Mouse (Mus musculus): ENCODE measurements at regions not wholly inside any gene's neighbourhood (a gene's known extent, or its start where the extent isn't known, plus 50 kb on each side); places are given as distances from the start of the nearest gene placed in this dataset.

- Histone ChIP-seq H3K27me3 (peaks cover 62% of the 10 kb centered on the region), H3K9ac (no peak overlapping the region), H3K4me3 (replicated peaks) (no peak overlapping the region), H3K36me3 (replicated peaks) (no peaks in the 10 kb centered on the region), H3K27ac (no peak overlapping the region), H3K4me1 (peaks cover 24% of the 10 kb centered on the region), H3K4me2 (0 out of 2 replicates have a peak overlapping the region, but pooled peaks have one; percentile 15), H3K9me3 (no peaks in the 10 kb centered on the region)
- no peak for ATAC-seq (ENCODE audit: low FRiP score)
- 19% methylated on average over 3 of the region's 3 CpGs for WGBS
These were observed 361.8 kb downstream of the Bcor start for GRCm38 (mm10) chrX:11798326-11798725.

- Histone ChIP-seq H3K27ac (no peak overlapping the region), H3K4me3 (replicated peaks) (no peak overlapping the region), H3K4me2 (no peak overlapping the region), H3K9me3 (no peaks in the 10 kb centered on the region), H3K9ac (no peak overlapping the region), H3K36me3 (replicated peaks) (no peaks in the 10 kb centered on the region), H3K4me1 (peaks cover 28% of the 10 kb centered on the region), H3K27me3 (peaks cover 80% of the 10 kb centered on the region)
- peak; percentile 15; the same call in 1 of the 2 replicates for ATAC-seq (ENCODE audit: low FRiP score)
- 78% methylated on average over 16 of the region's 16 CpGs for WGBS
These were observed 359.7 kb downstream of the Bcor start for GRCm38 (mm10) chrX:11800400-11800941.

- Histone ChIP-seq H3K4me1 (peaks cover 28% of the 10 kb centered on the region), H3K27me3 (peaks cover 80% of the 10 kb centered on the region), H3K9ac (no peak overlapping the region), H3K4me3 (replicated peaks) (no peak overlapping the region), H3K36me3 (replicated peaks) (no peaks in the 10 kb centered on the region), H3K4me2 (no peak overlapping the region), H3K27ac (no peak overlapping the region), H3K9me3 (no peaks in the 10 kb centered on the region)
- ATAC-seq (ENCODE audit: low FRiP score), result no peak
- 52% methylated on average over 3 of the region's 3 CpGs for WGBS
These were observed 358.9 kb downstream of the Bcor start for GRCm38 (mm10) chrX:11801208-11801607.

GRCm38 (mm10) chrX:11801621-11802020, 358.5 kb downstream of the Bcor start:
- Histone ChIP-seq H3K36me3 (replicated peaks) (no peaks in the 10 kb centered on the region), H3K9me3 (no peaks in the 10 kb centered on the region), H3K4me1 (peaks cover 32% of the 10 kb centered on the region), H3K4me3 (replicated peaks) (no peak overlapping the region), H3K27ac (no peak overlapping the region), H3K4me2 (no peak overlapping the region), H3K27me3 (peaks cover 80% of the 10 kb centered on the region), H3K9ac (no peak overlapping the region)
- ATAC-seq (ENCODE audit: low FRiP score), result peak; percentile 21; the same call in 1 of the 2 replicates
- WGBS, result 59% methylated on average over 12 of the region's 12 CpGs

GRCm38 (mm10) chrX:11802074-11802899, 357.9 kb downstream of the Bcor start:
- no peak overlapping the region for H3K9ac ChIP-seq
- no peaks in the 10 kb centered on the region for H3K9me3 ChIP-seq
- peaks cover 37% of the 10 kb centered on the region for H3K4me1 ChIP-seq
- H3K27ac ChIP-seq, result no peak overlapping the region
- peaks cover 80% of the 10 kb centered on the region for H3K27me3 ChIP-seq
- no peak for ATAC-seq (ENCODE audit: low FRiP score)
- 45% methylated on average over 8 of the region's 8 CpGs for WGBS
- H3K4me2 ChIP-seq, result no peak overlapping the region
- no peaks in the 10 kb centered on the region for H3K36me3 ChIP-seq (replicated peaks)
- H3K4me3 ChIP-seq (replicated peaks), result no peak overlapping the region

GRCm38 (mm10) chrX:11803239-11803638, 356.9 kb downstream of the Bcor start:
- Histone ChIP-seq H3K36me3 (replicated peaks) (no peaks in the 10 kb centered on the region), H3K4me3 (replicated peaks) (no peak overlapping the region), H3K9ac (no peak overlapping the region), H3K27me3 (peaks cover 85% of the 10 kb centered on the region), H3K9me3 (no peaks in the 10 kb centered on the region), H3K27ac (no peak overlapping the region), H3K4me1 (peaks cover 33% of the 10 kb centered on the region), H3K4me2 (no peak overlapping the region)
- ATAC-seq (ENCODE audit: low FRiP score), result no peak
- 10% methylated on average over 9 of the region's 9 CpGs for WGBS

GRCm38 (mm10) chrX:11806896-11807252, 353.3 kb downstream of the Bcor start:
- H3K9ac ChIP-seq, result peak overlapping the region; percentile 45; the same call in 1 of the 2 replicates
- H3K4me1 ChIP-seq, result peaks cover 31% of the 10 kb centered on the region
- no peaks in the 10 kb centered on the region for H3K36me3 ChIP-seq (replicated peaks)
- ATAC-seq (ENCODE audit: low FRiP score), result no peak; the same call in 1 of the 2 replicates
- peaks cover 91% of the 10 kb centered on the region for H3K27me3 ChIP-seq
- H3K9me3 ChIP-seq, result no peaks in the 10 kb centered on the region
- peak overlapping the region; percentile 78 for H3K27ac ChIP-seq
- H3K4me2 ChIP-seq, result peak overlapping the region; percentile 61
- peak overlapping the region; percentile 36 for H3K4me3 ChIP-seq (replicated peaks)
- WGBS, result 13% methylated on average over 22 of the region's 22 CpGs

- peak; percentile 85 for ATAC-seq (ENCODE audit: low FRiP score)
- H3K4me3 ChIP-seq (replicated peaks), result peak overlapping the region; percentile 36
- H3K36me3 ChIP-seq (replicated peaks), result no peaks in the 10 kb centered on the region
- H3K27ac ChIP-seq, result peak overlapping the region; percentile 78
- H3K9me3 ChIP-seq, result no peaks in the 10 kb centered on the region
- 3% methylated on average over 60 of the region's 71 CpGs for WGBS
- peaks cover 31% of the 10 kb centered on the region for H3K4me1 ChIP-seq
- H3K9ac ChIP-seq, result peak overlapping the region; percentile 45
- H3K4me2 ChIP-seq, result peak overlapping the region; percentile 61
- peaks cover 88% of the 10 kb centered on the region for H3K27me3 ChIP-seq
These were observed 352.8 kb downstream of the Bcor start for GRCm38 (mm10) chrX:11807253-11807882.

GRCm38 (mm10) chrX:11807883-11808262, 352.3 kb downstream of the Bcor start:
- ATAC-seq (ENCODE audit: low FRiP score), result peak; percentile 31
- peak overlapping the region; percentile 45; the same call in 1 of the 2 replicates for H3K9ac ChIP-seq
- H3K27me3 ChIP-seq, result peaks cover 85% of the 10 kb centered on the region

GRCm38 (mm10) chrX:11808911-11809310, 351.2 kb downstream of the Bcor start:
- 62% methylated on average over 8 of the region's 8 CpGs for WGBS
- no peak overlapping the region for H3K4me2 ChIP-seq
- no peaks in the 10 kb centered on the region for H3K36me3 ChIP-seq (replicated peaks)
- no peak overlapping the region for H3K27ac ChIP-seq
- H3K27me3 ChIP-seq, result peaks cover 75% of the 10 kb centered on the region
- no peaks in the 10 kb centered on the region for H3K9me3 ChIP-seq
- peaks cover 16% of the 10 kb centered on the region; the same call in 1 of the 2 replicates for H3K4me1 ChIP-seq
- H3K4me3 ChIP-seq (replicated peaks), result no peak overlapping the region
- no peak overlapping the region for H3K9ac ChIP-seq
- no peak for ATAC-seq (ENCODE audit: low FRiP score)

More at GRCm38 (mm10) chrX:11807883-11808262, 352.3 kb downstream of the Bcor start:
- Histone ChIP-seq H3K4me1 (peaks cover 26% of the 10 kb centered on the region), H3K9me3 (no peaks in the 10 kb centered on the region), H3K4me3 (replicated peaks) (peak overlapping the region; percentile 36), H3K27ac (peak overlapping the region; percentile 78), H3K36me3 (replicated peaks) (no peaks in the 10 kb centered on the region), H3K4me2 (peak overlapping the region; percentile 61)
- WGBS, result 4% methylated on average over 9 of the region's 9 CpGs

- Histone ChIP-seq H3K4me2 (no peak overlapping the region), H3K4me3 (replicated peaks) (no peak overlapping the region), H3K9ac (no peak overlapping the region), H3K27ac (no peak overlapping the region), H3K9me3 (no peaks in the 10 kb centered on the region), H3K27me3 (peaks cover 21% of the 10 kb centered on the region), H3K36me3 (replicated peaks) (no peaks in the 10 kb centered on the region), H3K4me1 (peaks cover 5% of the 10 kb centered on the region)
- 52% methylated on average over 9 of the region's 9 CpGs for WGBS
- ATAC-seq (ENCODE audit: low FRiP score), result no peak
These were observed 345.3 kb downstream of the Bcor start for GRCm38 (mm10) chrX:11814861-11815260.

- Histone ChIP-seq H3K27me3 (peaks cover 17% of the 10 kb centered on the region; the same call in 1 of the 2 replicates), H3K9ac (no peak overlapping the region), H3K9me3 (no peaks in the 10 kb centered on the region), H3K4me1 (peaks cover 5% of the 10 kb centered on the region), H3K4me2 (no peak overlapping the region), H3K27ac (no peak overlapping the region), H3K4me3 (replicated peaks) (no peak overlapping the region), H3K36me3 (replicated peaks) (no peaks in the 10 kb centered on the region)
- ATAC-seq (ENCODE audit: low FRiP score), result no peak
- WGBS, result 82% methylated on average over 4 of the region's 4 CpGs
These were observed 344.3 kb downstream of the Bcor start for GRCm38 (mm10) chrX:11815864-11816263.

Measured in forebrain, embryonic 12.5 days (tissue).